15 mouse cellular contexts compared by ENCODE assay signal in genomic region chr8:120036111-120036510, GRCm38 (mm10). TPM values are rescaled to one million over a fixed set of nuclear protein-coding genes. Genes with fewer than 3 reads are reported as not detected.
DNase-seq lines count a peak whose midpoint lies in the region; ATAC-seq and TF ChIP-seq lines count a peak whose summit lies in the region.
"Had no signal": no experiment of that assay in that cellular context is flagged by ENCODE, and none has a peak within 500 bp of the region (broad histone marks: within the 10 kb centered on the region; RNA-seq: fewer than 3 reads in every experiment).

No protein-coding gene starts in this region.

- no peak for TF ChIP-seq POLR2A in cerebellum, adult 2 months (IDR thresholded peaks at IDR 0.05; ENCODE audit: borderline replicate concordance, insufficient read depth, low read length)

- H3K27me3 ChIP-seq in intestine, embryonic 14.5 days (replicated peaks; ENCODE audit: control insufficient read depth, insufficient read depth, low read length): no peaks in the 10 kb centered on the region
- H3K27me3 ChIP-seq in intestine, embryonic 15.5 days (replicated peaks): no peaks in the 10 kb centered on the region
- H3K27me3 ChIP-seq in heart, embryonic 16.5 days (ENCODE audit: control insufficient read depth, insufficient read depth, low read length): no peaks in the 10 kb centered on the region
- H3K27me3 ChIP-seq in cerebellum, adult 2 months (ENCODE audit: control insufficient read depth, insufficient read depth, low read length): no peaks in the 10 kb centered on the region
- no peaks in the 10 kb centered on the region for H3K27me3 ChIP-seq in kidney, embryonic 16.5 days (ENCODE audit: insufficient read depth, low read length)
- H3K27me3 ChIP-seq: limb, embryonic 13.5 days; lung, embryonic 15.5 days had no signal

- no peak overlapping the region for H3K4me3 ChIP-seq in intestine, embryonic 14.5 days (ENCODE audit: low read depth, low read length)
- H3K4me3 ChIP-seq in intestine, embryonic 15.5 days (replicated peaks): no peak overlapping the region
- no peak overlapping the region for H3K4me3 ChIP-seq in heart, embryonic 16.5 days (ENCODE audit: low read length)
- no peak overlapping the region for H3K4me3 ChIP-seq in cerebellum, adult 2 months (replicated peaks; ENCODE audit: insufficient read depth, low read depth, low read length)
- no peak overlapping the region for H3K4me3 ChIP-seq in kidney, embryonic 16.5 days (ENCODE audit: low read length)
- H3K4me3 ChIP-seq: heart, embryonic 15.5 days; limb, embryonic 13.5 days; lung, embryonic 15.5 days had no signal

- no peak for ATAC-seq in intestine, embryonic 14.5 days (replicated peaks; ENCODE audit: low FRiP score, low TSS enrichment, low read depth)
- no peak for ATAC-seq in intestine, embryonic 15.5 days
- ATAC-seq in heart, embryonic 16.5 days (replicated peaks; ENCODE audit: extremely low read depth, insufficient read depth, low FRiP score): no peak
- no peak for ATAC-seq in kidney, embryonic 16.5 days (ENCODE audit: low FRiP score, low TSS enrichment)
- ATAC-seq: midbrain, embryonic 16.5 days had no signal

- no peak overlapping the region for H3K9ac ChIP-seq in intestine, embryonic 14.5 days (ENCODE audit: low read length)
- no peak overlapping the region for H3K9ac ChIP-seq in intestine, embryonic 15.5 days
- 0 out of 2 replicates have a peak overlapping the region, but pooled peaks have one; percentile 22 for H3K9ac ChIP-seq in heart, embryonic 16.5 days (ENCODE audit: low read length)
- H3K9ac ChIP-seq in kidney, embryonic 16.5 days (replicated peaks; ENCODE audit: low read length): no peak overlapping the region
- H3K9ac ChIP-seq: heart, embryonic 15.5 days; limb, embryonic 13.5 days; lung, embryonic 15.5 days had no signal

- no peak for TF ChIP-seq CTCF in cerebellum, adult 2 months (IDR thresholded peaks at IDR 0.05; ENCODE audit: borderline replicate concordance, insufficient read depth, low read depth, low read length)

- 10% methylated on average over 9 of the region's 9 CpGs for WGBS in intestine, embryonic 14.5 days
- WGBS in intestine, embryonic 15.5 days: 11% methylated on average over 9 of the region's 9 CpGs
- 19% methylated on average over 9 of the region's 9 CpGs for WGBS in heart, embryonic 16.5 days
- WGBS in cerebellum, adult 2 months: 83% methylated on average over 9 of the region's 9 CpGs
- 6% methylated on average over 9 of the region's 9 CpGs for WGBS in kidney, embryonic 16.5 days

- H3K36me3 ChIP-seq in intestine, embryonic 14.5 days (ENCODE audit: control insufficient read depth, insufficient read depth, low read length): peaks cover 11% of the 10 kb centered on the region
- H3K36me3 ChIP-seq in intestine, embryonic 15.5 days: no peaks in the 10 kb centered on the region
- no peaks in the 10 kb centered on the region for H3K36me3 ChIP-seq in heart, embryonic 16.5 days (ENCODE audit: control insufficient read depth, insufficient read depth)
- no peaks in the 10 kb centered on the region for H3K36me3 ChIP-seq in kidney, embryonic 16.5 days (ENCODE audit: insufficient read depth, low read length)
- H3K36me3 ChIP-seq: G1E; heart, embryonic 15.5 days; limb, embryonic 13.5 days; lung, embryonic 15.5 days had no signal

- H3K4me1 ChIP-seq in intestine, embryonic 14.5 days (replicated peaks; ENCODE audit: control insufficient read depth, insufficient read depth, low read length): no peaks in the 10 kb centered on the region; the same call in 1 of the 2 replicates
- peaks cover 15% of the 10 kb centered on the region for H3K4me1 ChIP-seq in intestine, embryonic 15.5 days (replicated peaks)
- peaks cover 31% of the 10 kb centered on the region for H3K4me1 ChIP-seq in heart, embryonic 16.5 days (ENCODE audit: control insufficient read depth, insufficient read depth, low read length)
- H3K4me1 ChIP-seq in cerebellum, adult 2 months (ENCODE audit: control insufficient read depth, insufficient read depth, low read length): peaks cover 13% of the 10 kb centered on the region
- H3K4me1 ChIP-seq in kidney, embryonic 16.5 days (ENCODE audit: insufficient read depth, low read length): peaks cover 22% of the 10 kb centered on the region; the same call in 1 of the 2 replicates

- H3K27ac ChIP-seq in intestine, embryonic 14.5 days (ENCODE audit: low read depth): no peak overlapping the region
- no peak overlapping the region for H3K27ac ChIP-seq in intestine, embryonic 15.5 days
- no peak overlapping the region for H3K27ac ChIP-seq in heart, embryonic 16.5 days (ENCODE audit: low read length)
- no peak overlapping the region for H3K27ac ChIP-seq in cerebellum, adult 2 months (ENCODE audit: insufficient read depth, low read length)
- no peak overlapping the region for H3K27ac ChIP-seq in kidney, embryonic 16.5 days (ENCODE audit: low read length)
- H3K27ac ChIP-seq: heart, embryonic 15.5 days; limb, embryonic 13.5 days; lung, embryonic 15.5 days had no signal

- peak; percentile 42 to 85 for DNase-seq in adrenal gland, adult (ENCODE audit: inconsistent age in 2 of 2, low spot score in 1 of 2)
- no peak for DNase-seq in adrenal gland, postnatal 4 days (ENCODE audit: low spot score in 2 of 2)
- peak; percentile 60 for DNase-seq in intestine, embryonic 14.5 days (ENCODE audit: low spot score)
- DNase-seq in embryo, embryonic 10.5 days (ENCODE audit: low spot score): peak; percentile 46
- DNase-seq in cerebellum, adult 2 months: no peak
- DNase-seq: cerebellum, postnatal 14 days; kidney, adult 18-20 months had no signal

- H3K4me2 ChIP-seq in intestine, embryonic 14.5 days (ENCODE audit: low read length): no peak overlapping the region
- H3K4me2 ChIP-seq in intestine, embryonic 15.5 days (replicated peaks): no peak overlapping the region
- no peak overlapping the region for H3K4me2 ChIP-seq in heart, embryonic 16.5 days (ENCODE audit: low read depth, low read length)
- no peak overlapping the region for H3K4me2 ChIP-seq in kidney, embryonic 16.5 days (replicated peaks; ENCODE audit: low read depth, low read length)
- H3K4me2 ChIP-seq: heart, embryonic 15.5 days; limb, embryonic 13.5 days; lung, embryonic 15.5 days had no signal

- no peaks in the 10 kb centered on the region for H3K9me3 ChIP-seq in intestine, embryonic 14.5 days (ENCODE audit: control insufficient read depth, low read length)
- H3K9me3 ChIP-seq in intestine, embryonic 15.5 days: no peaks in the 10 kb centered on the region
- H3K9me3 ChIP-seq in heart, embryonic 16.5 days (replicated peaks; ENCODE audit: control insufficient read depth, low read length): no peaks in the 10 kb centered on the region
- H3K9me3 ChIP-seq in kidney, embryonic 16.5 days (ENCODE audit: low read length): no peaks in the 10 kb centered on the region
- H3K9me3 ChIP-seq: G1E; heart, embryonic 15.5 days; limb, embryonic 13.5 days; lung, embryonic 15.5 days had no signal

RNA-seq across cellular contexts. Expression of gene Crispld2, which starts 43.9 kb away (rescaled TPM):
- total RNA-seq in adrenal gland, postnatal 4 days (2021): 10 to 100 TPM in 1 of 2 experiments, 1 to 10 TPM in 1; 9.9 to 11.7 TPM
- 18.0 and 22.0 TPM in 2 replicates for polyA plus RNA-seq in intestine, embryonic 14.5 days (2014; fragmentation: Nextera tagmentation; extraction: Ambion mirVana)
- polyA plus RNA-seq in intestine, embryonic 15.5 days (2015; fragmentation: Nextera tagmentation; extraction: Ambion mirVana): 23.9 and 24.9 TPM in 2 replicates
- 2.4 and 3.6 TPM in 2 replicates for polyA plus RNA-seq in heart, embryonic 16.5 days (2015; fragmentation: Nextera tagmentation; extraction: Ambion mirVana)
- 2.4 and 2.6 TPM in 2 replicates for polyA plus RNA-seq in cerebellum, adult 2 months (2012; rRNA removed)
- polyA plus RNA-seq in kidney, embryonic 16.5 days (2015; fragmentation: Nextera tagmentation; extraction: Ambion mirVana): 8.7 and 10.1 TPM in 2 replicates

Comparison
In these comparisons a context has a peak if more than half of its experiments do, and no peak if none do; other contexts are left out.
1. DNase-seq: peak in adrenal gland, adult (2 of 2), intestine, embryonic 14.5 days (single experiment) and embryo, embryonic 10.5 days (single experiment); none in adrenal gland, postnatal 4 days (0 of 2) and cerebellum, adult 2 months (0 of 2).